ENCODE assay signal across 8 mouse cellular contexts in genomic region chr2:20779484-20780381, GRCm38 (mm10).
DNase-seq lines count a peak whose midpoint lies in the region; ATAC-seq lines count a peak whose summit lies in the region.

No protein-coding gene starts in this region.

- H3K36me3 ChIP-seq in embryonic facial prominence, embryonic 14.5 days (ENCODE audit: control insufficient read depth, insufficient read depth, low read length): peaks cover 26% of the 10 kb centered on the region; the same call in 1 of the 2 replicates
- 0 out of 2 replicates have a peak, but pooled peaks cover under 1% of the 10 kb centered on the region for H3K36me3 ChIP-seq in hindbrain, embryonic 10.5 days

- 33% methylated on average over 6 of the region's 6 CpGs for WGBS in embryonic facial prominence, embryonic 14.5 days
- WGBS in hindbrain, embryonic 10.5 days: 32% methylated on average over 6 of the region's 6 CpGs

- DNase-seq in CD4-positive, CD25-positive, alpha-beta regulatory T cell, adult 2 months (ENCODE audit: low read depth, low spot score): peak; percentile 46
- peak; percentile 88 for DNase-seq in brain, adult 2 months (ENCODE audit: low read depth, low spot score)
- DNase-seq in embryonic facial prominence, embryonic 14.5 days (ENCODE audit: low spot score): peak; percentile 73
- peak; percentile 51 for DNase-seq in hindbrain, embryonic 10.5 days (ENCODE audit: low spot score)
- DNase-seq in layer of hippocampus, adult 8-10 months (ENCODE audit: low spot score in 2 of 2): peak; percentile 16 to 62
- DNase-seq in right cerebral cortex, postnatal 36 days (ENCODE audit: low spot score in 2 of 2): peak; percentile 20 to 23

- no peak overlapping the region for H3K4me3 ChIP-seq in embryonic facial prominence, embryonic 14.5 days (ENCODE audit: low read depth, low read length)
- H3K4me3 ChIP-seq in hindbrain, embryonic 10.5 days: no peak overlapping the region

- no peaks in the 10 kb centered on the region for H3K9me3 ChIP-seq in embryonic facial prominence, embryonic 14.5 days (ENCODE audit: control insufficient read depth, low read length)
- no peaks in the 10 kb centered on the region for H3K9me3 ChIP-seq in hindbrain, embryonic 10.5 days

- H3K4me2 ChIP-seq in embryonic facial prominence, embryonic 14.5 days (ENCODE audit: low read depth, low read length): no peak overlapping the region

- H3K9ac ChIP-seq in embryonic facial prominence, embryonic 14.5 days (ENCODE audit: low read depth, low read length): no peak overlapping the region

- H3K27me3 ChIP-seq in embryonic facial prominence, embryonic 14.5 days (replicated peaks; ENCODE audit: control insufficient read depth, insufficient read depth, low read length): no peaks in the 10 kb centered on the region
- H3K27me3 ChIP-seq in hindbrain, embryonic 10.5 days (ENCODE audit: insufficient read depth, poor library complexity, severe bottlenecking): no peaks in the 10 kb centered on the region

- no peaks in the 10 kb centered on the region for H3K4me1 ChIP-seq in embryonic facial prominence, embryonic 14.5 days (ENCODE audit: control insufficient read depth, insufficient read depth, low read length)
- H3K4me1 ChIP-seq in hindbrain, embryonic 10.5 days (replicated peaks): 0 out of 2 replicates have a peak, but pooled peaks cover 3% of the 10 kb centered on the region

- H3K27ac ChIP-seq in embryonic facial prominence, embryonic 14.5 days (replicated peaks; ENCODE audit: low read depth, low read length): no peak overlapping the region
- no peak overlapping the region for H3K27ac ChIP-seq in hindbrain, embryonic 10.5 days

- no peak for ATAC-seq in CD4-positive, CD25-positive, alpha-beta regulatory T cell, adult 4 months
- ATAC-seq in embryonic facial prominence, embryonic 14.5 days (ENCODE audit: low read depth): 0 out of 2 replicates have a peak, but pooled peaks have one; percentile 50
- 0 out of 2 replicates have a peak, but pooled peaks have one; percentile 38 for ATAC-seq in megakaryocyte, adult 5-6 weeks (ENCODE audit: poor library complexity, severe bottlenecking)

Comparison
In these comparisons a context has a peak if more than half of its experiments do, and no peak if none do; other contexts are left out.
1. DNase-seq: peak in every context shown above with its lines; median percentile 88 in brain, adult 2 months; 73 in embryonic facial prominence, embryonic 14.5 days; 51 in hindbrain, embryonic 10.5 days; 46 in CD4-positive, CD25-positive, alpha-beta regulatory T cell, adult 2 months; 39 in layer of hippocampus, adult 8-10 months; 22 in right cerebral cortex, postnatal 36 days.